In the genomic region with DNA sequence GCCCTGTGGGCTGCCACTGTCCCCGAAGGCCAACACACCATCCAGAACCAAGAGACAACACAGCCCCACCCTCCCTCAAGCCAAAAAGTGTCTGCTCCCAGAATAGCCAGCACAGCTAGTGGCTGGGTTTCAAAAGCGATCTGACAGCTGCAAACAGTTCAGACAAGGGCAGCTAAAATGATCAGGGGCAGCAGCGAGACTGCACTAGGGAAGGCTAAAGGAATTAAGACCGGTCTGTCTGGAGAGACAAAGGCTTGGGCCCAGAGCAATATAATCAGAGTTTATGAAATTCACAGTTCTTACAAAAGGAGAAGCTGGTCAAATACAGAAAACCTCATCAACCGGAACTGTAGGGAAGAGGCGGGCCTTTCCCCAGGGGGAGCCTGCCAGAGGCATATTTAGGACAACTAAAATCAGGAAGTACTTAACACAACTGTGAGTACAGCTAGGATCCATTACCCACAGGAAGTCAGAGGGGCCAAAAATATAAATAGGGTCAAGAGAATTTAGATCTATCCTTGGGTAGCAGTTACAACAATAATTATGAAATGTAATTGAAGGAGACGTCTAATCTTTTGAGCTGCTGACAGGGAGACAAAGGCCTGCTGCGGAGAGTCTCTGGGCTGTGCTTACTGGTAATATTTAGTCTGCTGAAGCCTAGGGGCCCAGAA, we compare ENCODE assay signal across 7 mouse cellular contexts. TPM values are rescaled to one million over a fixed set of nuclear protein-coding genes. Genes with fewer than 3 reads are reported as not detected.
DNase-seq lines count a peak whose midpoint lies in the region; ATAC-seq and TF ChIP-seq lines count a peak whose summit lies in the region.

No protein-coding gene starts in this region.

- H3K9me3 ChIP-seq in MEL (replicated peaks; ENCODE audit: insufficient read depth, low read length): no peaks in the 10 kb centered on the region
- no peaks in the 10 kb centered on the region for H3K9me3 ChIP-seq in intestine, postnatal 0 days (ENCODE audit: control insufficient read depth)

- no peak overlapping the region for H3K4me2 ChIP-seq in intestine, postnatal 0 days (replicated peaks; ENCODE audit: low read depth)

- no peak for TF ChIP-seq RAD21 in MEL (IDR thresholded peaks at IDR 0.05; ENCODE audit: low read depth, low read length)

- H3K4me3 ChIP-seq in MEL (ENCODE audit: control insufficient read depth in 1 of 2, insufficient read depth in 1 of 2, low read depth in 2 of 2, low read length in 2 of 2): no peak overlapping the region
- no peak overlapping the region for H3K4me3 ChIP-seq in intestine, postnatal 0 days (ENCODE audit: low read depth, low read length)

- DNase-seq in MEL (ENCODE audit: low read depth, low spot score): peak; percentile 87
- DNase-seq in brain, adult 2 months (ENCODE audit: low read depth, low spot score): peak; percentile 68
- peak; percentile 87 to 91 for DNase-seq in heart, adult 18-20 months
- peak; percentile 68 to 73 for DNase-seq in lung, adult 18-20 months
- DNase-seq in thymus, postnatal 36 days: no peak

- no peaks in the 10 kb centered on the region for H3K79me2 ChIP-seq in MEL (ENCODE audit: control insufficient read depth, insufficient read depth, low read length, poor library complexity)

- H3K36me3 ChIP-seq in MEL (ENCODE audit: control insufficient read depth in 1 of 2, insufficient read depth in 2 of 2, low read length in 2 of 2): peaks cover 0 to 9% of the 10 kb centered on the region in 2 experiments; a peak in 2 of 4 replicates
- no peaks in the 10 kb centered on the region for H3K36me3 ChIP-seq in intestine, postnatal 0 days (ENCODE audit: control insufficient read depth, insufficient read depth)

- TF ChIP-seq CTCF in MEL (IDR thresholded peaks at IDR 0.05 in 2 of 3, conservative IDR thresholded peaks at IDR 0.05 in 1 of 3; ENCODE audit: control insufficient read depth in 1 of 3, insufficient read depth in 1 of 3, low read depth in 2 of 3, low read length in 3 of 3, poor library complexity in 1 of 3, severe bottlenecking in 1 of 3): no peak
- no peak for TF ChIP-seq CTCF in intestine, postnatal 0 days (IDR thresholded peaks at IDR 0.05; ENCODE audit: low read depth)

- H3K27me3 ChIP-seq in MEL (ENCODE audit: control insufficient read depth in 1 of 2, insufficient read depth in 2 of 2, low read length in 2 of 2): peaks cover 0 to 4% of the 10 kb centered on the region in 2 experiments; a peak in 3 of 4 replicates
- H3K27me3 ChIP-seq in intestine, postnatal 0 days (replicated peaks; ENCODE audit: control insufficient read depth, insufficient read depth, low read length): peaks cover 3% of the 10 kb centered on the region; the same call in 1 of the 2 replicates

- 0 out of 2 replicates have a peak overlapping the region, but pooled peaks have one; percentile 17 for H3K9ac ChIP-seq in MEL (ENCODE audit: control insufficient read depth, low read depth, low read length, poor library complexity, severe bottlenecking)
- H3K9ac ChIP-seq in intestine, postnatal 0 days (ENCODE audit: low read depth, low read length): no peak overlapping the region

- peak overlapping the region; percentile 54 for H3K27ac ChIP-seq in MEL (ENCODE audit: control insufficient read depth, low read depth, low read length)
- H3K27ac ChIP-seq in intestine, postnatal 0 days (ENCODE audit: low read depth, low read length): peak overlapping the region; percentile 46

- peak in 1 of 2 experiments; percentile 41; a peak in 1 of 4 replicates for TF ChIP-seq POLR2A in MEL (IDR thresholded peaks at IDR 0.05; ENCODE audit: control insufficient read depth in 1 of 2, insufficient read depth in 1 of 2, low read depth in 1 of 2, low read length in 2 of 2, poor library complexity in 1 of 2)

- H3K4me1 ChIP-seq in MEL (ENCODE audit: control insufficient read depth in 1 of 2, insufficient read depth in 2 of 2, low read length in 2 of 2): peaks cover 4 to 11% of the 10 kb centered on the region in 2 experiments; a peak in 3 of 4 replicates
- H3K4me1 ChIP-seq in intestine, postnatal 0 days (replicated peaks; ENCODE audit: control insufficient read depth, insufficient read depth, low read length): no peaks in the 10 kb centered on the region

- ATAC-seq in intestine, postnatal 0 days: no peak
- ATAC-seq in neutrophil, adult 5-6 weeks (ENCODE audit: extremely low read depth, insufficient number of reproducible peaks, low FRiP score, poor library complexity, severe bottlenecking): peak; percentile 41

- WGBS in intestine, postnatal 0 days: 52% methylated on average over 8 of the region's 8 CpGs

- no peak for TF ChIP-seq EP300 in MEL (IDR thresholded peaks at IDR 0.05; ENCODE audit: low read depth in 1 of 2, low read length in 2 of 2)

TF ChIP-seq in MEL, 35 proteins besides CTCF, POLR2A, EP300 and RAD21:
- peak; percentile 70 for TF ChIP-seq HCFC1 (IDR thresholded peaks at IDR 0.05; ENCODE audit: low read depth, low read length)
- peak; percentile 54; the same call in 1 of the 2 replicates for TF ChIP-seq TBP (IDR thresholded peaks at IDR 0.05; ENCODE audit: low read depth, low read length)
- TF ChIP-seq ELF1 (IDR thresholded peaks at IDR 0.05; ENCODE audit: low read depth, low read length): peak; percentile 82
- no peak for TF ChIP-seq POLR2AphosphoS5 (IDR thresholded peaks at IDR 0.05; ENCODE audit: borderline replicate concordance, low read depth, low read length)
TF ChIP-seq in MEL: peak in this region for 3.

RNA-seq across cellular contexts. Expression of gene Myog, which starts 12.9 kb away (rescaled TPM):
- not detected in 2 replicates for total RNA-seq in MEL (2012; rRNA removed)
- not detected for polyA plus RNA-seq in MEL (2012; ENCODE audit: insufficient read depth in 1 of 2, insufficient read length in 2 of 2, low read depth in 1 of 2, low replicate concordance in 2 of 2, missing spikeins in 1 of 2)
- not detected for total RNA-seq in heart, adult 18-20 months (2021)
- polyA plus RNA-seq in intestine, postnatal 0 days (2015; fragmentation: Nextera tagmentation; extraction: Ambion mirVana): 0.08 TPM in 1 of 2 replicates, not detected in the other
- total RNA-seq in neutrophil, adult 5-6 weeks (2017): not detected in 2 replicates

RNA-seq across cellular contexts. Expression of gene Ppfia4, which starts 30.0 kb away (rescaled TPM):
- not detected in 2 replicates for total RNA-seq in MEL (2012; rRNA removed)
- polyA plus RNA-seq in MEL (2012; ENCODE audit: insufficient read depth in 1 of 2, insufficient read length in 2 of 2, low read depth in 1 of 2, low replicate concordance in 2 of 2, missing spikeins in 1 of 2): under 1 TPM in 1 of 2 experiments, not detected in 1; 0.11 TPM
- 1 to 10 TPM; 1.1 to 1.5 TPM for total RNA-seq in heart, adult 18-20 months (2021)
- polyA plus RNA-seq in intestine, postnatal 0 days (2015; fragmentation: Nextera tagmentation; extraction: Ambion mirVana): 2.4 and 2.5 TPM in 2 replicates
- 2.9 and 3.2 TPM in 2 replicates for total RNA-seq in neutrophil, adult 5-6 weeks (2017)

RNA-seq across cellular contexts. Expression of gene Tmem183a, which starts 59.1 kb away (rescaled TPM):
- total RNA-seq in MEL (2012; rRNA removed): 54.2 and 69.3 TPM in 2 replicates
- 100 to 1,000 TPM in 1 of 2 experiments, 10 to 100 TPM in 1; 82.7 to 131 TPM for polyA plus RNA-seq in MEL (2012; ENCODE audit: insufficient read depth in 1 of 2, insufficient read length in 2 of 2, low read depth in 1 of 2, low replicate concordance in 2 of 2, missing spikeins in 1 of 2)
- 10 to 100 TPM; 11.1 to 14.2 TPM for total RNA-seq in heart, adult 18-20 months (2021)
- 59.8 and 60.6 TPM in 2 replicates for polyA plus RNA-seq in intestine, postnatal 0 days (2015; fragmentation: Nextera tagmentation; extraction: Ambion mirVana)
- total RNA-seq in neutrophil, adult 5-6 weeks (2017): 63.7 and 74.1 TPM in 2 replicates

Comparison
In these comparisons a context has a peak if more than half of its experiments do, and no peak if none do; other contexts are left out.
1. DNase-seq: peak in MEL (single experiment), brain, adult 2 months (single experiment), heart, adult 18-20 months (2 of 2) and lung, adult 18-20 months (2 of 2); none in thymus, postnatal 36 days (0 of 2).